Mouse (Mus musculus): ENCODE data around the gene Radil.

Radil gene

DNA sequence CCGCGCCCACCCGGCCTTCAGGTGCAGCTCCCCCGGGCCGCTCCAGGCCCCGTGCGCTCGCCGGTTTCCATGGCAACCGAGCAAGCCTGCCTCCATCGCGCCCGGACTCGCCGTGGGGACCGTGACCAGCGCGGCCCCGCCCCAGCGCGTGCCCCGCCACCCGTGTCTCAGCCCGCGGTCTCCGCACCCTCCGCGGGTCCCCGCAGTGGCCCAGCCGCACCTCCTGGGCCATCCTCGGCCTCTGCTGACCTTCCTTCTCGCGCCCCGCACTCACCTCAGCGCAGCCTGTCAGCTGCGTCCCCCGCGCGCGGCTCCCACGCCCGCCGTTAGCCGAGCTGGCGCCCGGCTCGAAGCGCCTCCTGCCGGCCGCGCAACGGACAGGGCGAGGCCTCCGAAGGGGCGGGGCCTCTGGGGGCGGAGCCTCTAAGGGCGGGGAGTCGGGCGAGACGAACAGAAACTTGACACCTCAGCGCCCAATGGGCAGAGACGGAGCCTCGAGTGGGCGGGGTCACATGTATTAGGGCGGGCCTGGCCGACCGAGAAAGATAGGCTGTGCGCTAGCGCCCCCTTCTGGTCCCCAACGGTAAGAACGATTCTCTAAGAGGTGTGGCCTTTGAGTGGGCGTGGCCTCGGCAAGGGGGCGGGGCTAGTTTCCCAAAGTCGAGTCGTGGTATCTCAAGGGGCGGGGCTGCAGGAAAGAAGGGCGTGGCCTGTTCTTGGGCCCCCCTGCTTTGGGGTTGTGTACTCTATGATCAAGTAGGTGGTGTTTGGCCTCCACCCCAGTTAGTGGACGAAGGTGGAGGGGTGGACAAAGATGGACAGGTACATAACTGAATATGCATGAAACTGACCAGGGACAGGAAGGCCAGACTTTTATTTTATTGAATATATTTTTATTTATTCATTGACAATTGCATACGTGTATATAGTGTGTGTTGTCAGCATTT lies at the start of gene Radil:
Gene Radil, minus strand, starts transcription at position 393 of the 947 bp plus-strand sequence.
- peak; percentile 90 for ATAC-seq (ENCODE audit: insufficient number of reproducible peaks, low FRiP score, low TSS enrichment)

DNA sequence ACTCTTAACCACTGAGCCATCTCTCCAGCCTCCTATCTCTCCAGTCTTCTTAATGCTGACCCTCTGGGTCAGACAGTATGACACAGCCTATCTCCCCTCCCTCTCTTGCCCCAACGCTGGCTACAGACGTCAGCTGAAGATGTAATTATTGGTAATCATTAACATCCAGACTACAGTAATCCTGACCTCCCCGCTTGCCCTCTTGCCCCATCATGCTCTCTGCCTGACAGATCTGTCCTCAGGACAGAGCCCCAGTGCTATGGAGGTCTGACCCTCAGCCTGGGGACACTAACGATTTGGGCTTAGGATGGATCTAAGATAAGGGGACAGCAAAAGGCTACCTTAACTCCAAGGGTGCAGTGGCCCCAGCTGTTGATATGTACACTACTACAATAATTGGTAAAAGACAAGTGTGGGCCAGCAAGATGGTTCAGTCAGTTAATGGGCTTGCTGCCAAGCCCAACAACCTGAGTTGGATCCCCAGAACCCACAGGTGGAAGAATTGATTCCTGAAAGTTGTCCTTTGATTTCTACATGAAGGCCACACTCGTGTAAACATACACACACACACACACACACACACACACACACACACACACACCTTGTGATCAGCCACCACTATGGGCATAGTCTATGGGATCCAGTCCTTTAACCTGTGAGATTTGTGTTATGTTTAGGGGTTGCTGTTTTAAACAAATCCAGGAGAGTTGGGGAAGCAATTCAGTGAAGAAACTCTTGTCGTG lies 46.9 kb upstream of the Radil start:
- no peak for ATAC-seq (ENCODE audit: insufficient number of reproducible peaks, low FRiP score, low TSS enrichment)

DNA sequence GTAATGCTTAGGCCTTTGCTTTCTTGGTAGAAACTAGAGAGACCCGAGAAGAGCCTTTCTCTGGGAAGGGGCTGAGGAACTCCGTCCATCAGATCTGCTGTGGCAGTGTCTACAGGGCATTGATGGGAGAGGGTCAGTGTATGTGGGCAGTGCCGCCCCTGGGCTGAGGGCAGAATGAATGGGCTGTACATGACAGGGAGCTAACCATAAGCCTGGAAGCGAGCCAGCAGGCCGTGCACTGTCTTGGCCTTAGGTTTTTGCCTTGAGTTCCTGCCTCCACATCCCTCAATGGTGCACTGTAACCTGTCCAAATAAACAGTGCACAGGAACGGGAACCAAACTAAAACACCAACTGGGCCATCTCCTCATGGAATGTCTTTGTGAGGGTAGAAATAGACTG lies 45.8 kb upstream of the Radil start:
- no peak for ATAC-seq (ENCODE audit: insufficient number of reproducible peaks, low FRiP score, low TSS enrichment)

DNA sequence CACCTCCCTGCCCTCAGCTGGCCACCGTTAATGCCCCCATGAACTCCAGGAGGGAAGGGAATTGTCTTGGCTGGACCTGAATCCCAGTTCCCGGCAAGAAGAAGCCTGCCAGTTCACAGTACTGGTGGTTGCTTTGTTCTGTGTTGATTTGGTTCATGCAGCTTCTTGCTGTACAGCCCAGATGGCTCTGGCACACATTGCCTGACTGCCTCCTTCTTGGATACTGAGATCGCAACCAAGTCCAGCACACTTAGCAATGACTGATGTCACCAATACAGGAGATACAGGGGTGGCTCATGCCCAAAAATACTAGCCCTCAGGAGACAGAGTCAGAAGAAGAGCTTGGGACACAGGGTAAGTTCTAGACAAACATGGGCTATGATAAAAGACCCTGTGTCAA lies 44.8 kb upstream of the Radil start:
- 0 out of 2 replicates have a peak, but pooled peaks have one; percentile 40 for ATAC-seq (ENCODE audit: insufficient number of reproducible peaks, low FRiP score, low TSS enrichment)

DNA sequence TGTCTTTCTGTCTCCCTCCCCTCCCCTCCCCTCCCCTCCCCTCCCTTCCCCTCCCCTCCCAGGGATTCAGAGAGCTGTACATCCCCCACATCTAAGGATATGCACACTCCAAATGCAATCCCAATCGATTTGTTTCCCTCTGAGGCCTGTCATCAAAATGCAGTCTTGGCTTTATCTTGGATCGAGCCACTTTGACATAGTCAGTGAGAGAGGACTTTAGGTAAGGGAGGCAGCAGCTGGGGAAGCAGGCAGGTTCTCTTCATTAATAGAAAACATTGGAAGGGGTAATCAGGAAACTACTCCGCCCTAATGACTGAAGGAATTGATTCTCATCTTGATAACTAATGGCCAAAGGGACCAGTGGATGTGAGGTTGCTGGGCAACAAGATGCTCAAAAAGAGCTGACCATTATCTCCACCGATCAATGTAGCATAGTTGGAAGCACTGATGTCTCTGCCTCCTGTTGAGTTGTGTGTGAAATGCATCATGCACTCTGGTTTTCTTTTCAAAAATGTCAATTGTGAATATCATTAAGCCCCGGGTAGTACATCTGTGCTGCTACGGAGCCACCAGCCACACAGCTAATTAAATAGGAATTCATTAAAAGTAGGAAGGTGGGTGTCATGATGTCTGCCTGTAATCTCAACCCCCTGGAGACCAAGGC lies 40.2 kb upstream of the Radil start:
- no peak for ATAC-seq (ENCODE audit: insufficient number of reproducible peaks, low FRiP score, low TSS enrichment)

DNA sequence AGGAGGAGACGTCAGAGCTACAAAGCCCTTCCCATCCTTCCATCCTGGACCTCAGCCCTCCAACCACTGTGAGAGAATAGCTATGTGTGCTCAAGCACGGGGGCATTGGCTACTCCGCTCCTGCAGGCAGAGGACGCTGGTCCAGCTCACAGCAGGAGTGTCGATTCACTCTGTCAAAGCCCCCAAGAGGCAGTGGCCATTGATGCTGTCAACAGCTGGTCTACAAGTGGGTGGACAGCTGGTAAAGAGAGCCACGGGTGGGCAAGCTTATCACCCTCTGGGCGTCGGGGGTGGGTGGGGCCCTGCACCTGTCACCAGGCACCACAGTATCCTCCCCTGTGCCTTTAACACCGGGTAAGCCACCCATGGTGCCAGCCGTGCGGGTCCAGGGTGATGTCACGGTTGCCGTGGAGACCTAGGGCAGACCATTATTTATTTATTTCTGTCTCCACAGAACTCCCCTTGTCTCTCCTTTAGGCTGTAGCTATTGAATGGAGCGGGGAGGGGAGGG lies 32.8 kb upstream of the Radil start:
- ATAC-seq (ENCODE audit: insufficient number of reproducible peaks, low FRiP score, low TSS enrichment) = no peak

DNA sequence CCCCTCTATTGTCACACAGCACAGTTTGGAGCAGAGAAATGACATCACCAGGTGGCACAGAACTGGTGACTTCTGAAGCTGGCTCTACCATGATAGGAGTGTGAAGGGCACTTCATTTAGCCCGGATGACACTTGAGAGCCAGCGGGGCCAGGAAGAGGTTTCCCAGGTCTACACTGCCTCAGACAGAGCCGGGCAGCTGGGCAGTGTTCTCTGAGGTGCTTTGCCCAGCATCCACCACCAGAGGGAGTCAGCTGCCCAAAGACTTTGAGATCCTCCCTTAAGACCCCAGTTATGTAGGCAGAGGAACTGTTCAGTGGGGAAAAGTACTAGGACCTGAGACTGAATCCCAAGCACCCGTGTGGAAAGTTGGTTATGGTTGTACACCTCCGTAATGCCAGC lies 30.6 kb upstream of the Radil start:
- ATAC-seq (ENCODE audit: insufficient number of reproducible peaks, low FRiP score, low TSS enrichment) = peak; percentile 31; the same call in 1 of the 2 replicates

DNA sequence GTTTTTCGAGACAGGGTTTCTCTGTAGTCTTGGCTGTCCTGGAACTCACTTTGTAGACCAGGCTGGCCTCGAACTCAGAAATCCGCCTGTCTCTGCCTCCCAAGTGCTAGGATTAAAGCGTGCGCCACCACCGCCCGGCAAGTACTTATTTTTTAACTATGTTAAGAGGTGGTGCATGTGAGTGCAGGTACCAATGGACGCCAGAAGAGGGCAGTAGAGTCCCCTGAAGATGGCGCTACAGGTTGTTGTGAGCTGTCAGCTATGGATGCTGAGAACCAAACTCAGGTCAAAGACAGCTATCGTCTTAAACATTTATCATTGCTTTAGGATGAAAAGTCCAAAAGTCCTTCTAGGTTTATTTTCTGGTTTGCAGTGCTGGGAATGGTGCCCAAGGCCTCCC lies 27.3 kb upstream of the Radil start:
- no peak for ATAC-seq (ENCODE audit: insufficient number of reproducible peaks, low FRiP score, low TSS enrichment)

DNA sequence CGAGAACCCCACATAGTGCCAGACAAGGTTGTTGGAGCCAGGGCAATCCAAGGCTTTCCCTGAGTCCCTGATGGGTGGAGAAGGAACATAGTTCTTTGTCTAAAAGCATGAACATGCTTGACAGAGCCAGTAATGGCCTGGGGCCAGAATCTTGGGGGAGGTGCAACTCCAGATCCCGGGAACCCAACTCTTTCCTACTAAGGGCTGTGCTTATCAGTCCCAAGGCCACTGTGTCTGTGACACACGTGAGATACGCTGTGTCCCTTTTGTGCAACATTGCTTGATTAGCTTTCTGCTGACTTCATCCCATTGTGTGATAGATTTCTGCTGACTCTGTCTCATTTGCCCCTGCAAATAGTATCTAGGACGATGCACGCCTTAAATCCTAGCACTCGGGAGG lies 25.9 kb upstream of the Radil start:
- no peak for ATAC-seq (ENCODE audit: insufficient number of reproducible peaks, low FRiP score, low TSS enrichment)

DNA sequence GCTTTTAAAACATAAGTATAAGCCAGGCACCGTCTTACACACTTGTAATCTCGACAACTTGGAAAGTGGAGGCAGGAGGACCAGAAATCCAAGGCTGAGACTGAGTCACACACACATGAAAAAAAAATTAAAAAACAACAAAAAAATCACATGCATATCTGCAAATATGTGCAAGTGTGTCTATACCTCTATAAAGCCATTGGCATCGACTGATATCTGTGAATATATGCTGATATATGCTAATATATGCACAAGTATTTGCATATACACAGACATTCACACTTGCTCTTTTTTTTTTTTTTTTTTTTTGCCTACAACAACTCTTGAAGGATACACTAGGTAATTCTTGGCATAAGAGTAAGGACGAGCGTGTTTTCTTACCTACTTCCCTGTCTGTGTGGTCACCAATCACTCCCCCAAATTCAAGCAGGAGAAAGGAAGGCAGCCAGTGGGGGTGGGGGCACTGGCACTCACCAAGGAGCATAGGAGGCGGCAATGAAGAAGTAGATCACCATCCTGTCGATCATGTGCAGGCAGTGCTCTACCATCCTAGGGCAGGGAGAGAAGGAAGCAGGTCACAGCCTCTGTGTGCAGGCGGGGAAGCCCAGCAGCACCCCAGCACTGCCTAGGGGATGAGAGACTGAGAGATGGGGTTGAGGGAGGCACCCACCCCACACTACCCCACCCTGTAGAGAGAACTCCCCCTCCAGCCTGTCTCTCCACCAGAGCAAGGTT lies 23.6 kb upstream of the Radil start:
- no peak for ATAC-seq (ENCODE audit: insufficient number of reproducible peaks, low FRiP score, low TSS enrichment)

DNA sequence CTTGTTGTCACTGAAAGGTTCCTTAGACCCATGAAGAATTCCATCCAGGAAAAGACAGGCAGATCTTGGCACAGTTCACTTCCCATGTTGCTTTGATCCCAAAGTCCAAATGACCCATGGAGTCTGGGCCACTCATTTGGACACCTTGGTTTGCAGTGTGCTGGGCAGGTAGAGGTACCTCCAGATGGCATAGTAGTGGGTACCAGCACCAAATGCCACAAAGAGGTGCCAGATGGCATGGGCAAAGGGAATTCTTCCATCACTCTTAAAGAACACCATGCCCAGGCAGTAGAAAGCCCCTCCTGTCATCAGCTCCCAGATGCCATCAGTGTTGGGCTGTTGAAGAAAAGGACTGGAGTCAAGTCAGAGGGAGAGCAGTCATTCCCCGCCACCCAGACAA lies 13.7 kb upstream of the Radil start:
- no peak for ATAC-seq (ENCODE audit: insufficient number of reproducible peaks, low FRiP score, low TSS enrichment)

DNA sequence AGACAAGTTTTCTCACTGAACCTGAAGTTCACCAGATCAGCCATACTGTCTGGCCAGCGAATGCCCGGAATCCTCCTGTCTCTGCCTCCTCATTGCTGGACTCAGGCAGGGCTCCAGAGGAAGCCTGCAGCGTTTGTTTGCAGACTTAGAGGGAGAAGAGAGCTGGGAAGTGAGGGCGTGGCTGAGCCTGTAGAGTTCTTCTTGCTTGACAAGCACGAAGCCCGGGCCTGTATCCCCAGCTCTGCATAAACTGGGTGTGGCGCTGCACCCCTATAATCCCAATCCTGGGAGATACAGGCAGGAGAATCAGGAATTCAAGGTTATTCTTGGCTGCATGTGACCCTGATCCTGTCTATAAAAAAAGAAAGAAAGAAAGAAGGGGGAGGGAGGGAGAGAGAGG lies 9.4 kb upstream of the Radil start:
- no peak for ATAC-seq (ENCODE audit: insufficient number of reproducible peaks, low FRiP score, low TSS enrichment)

DNA sequence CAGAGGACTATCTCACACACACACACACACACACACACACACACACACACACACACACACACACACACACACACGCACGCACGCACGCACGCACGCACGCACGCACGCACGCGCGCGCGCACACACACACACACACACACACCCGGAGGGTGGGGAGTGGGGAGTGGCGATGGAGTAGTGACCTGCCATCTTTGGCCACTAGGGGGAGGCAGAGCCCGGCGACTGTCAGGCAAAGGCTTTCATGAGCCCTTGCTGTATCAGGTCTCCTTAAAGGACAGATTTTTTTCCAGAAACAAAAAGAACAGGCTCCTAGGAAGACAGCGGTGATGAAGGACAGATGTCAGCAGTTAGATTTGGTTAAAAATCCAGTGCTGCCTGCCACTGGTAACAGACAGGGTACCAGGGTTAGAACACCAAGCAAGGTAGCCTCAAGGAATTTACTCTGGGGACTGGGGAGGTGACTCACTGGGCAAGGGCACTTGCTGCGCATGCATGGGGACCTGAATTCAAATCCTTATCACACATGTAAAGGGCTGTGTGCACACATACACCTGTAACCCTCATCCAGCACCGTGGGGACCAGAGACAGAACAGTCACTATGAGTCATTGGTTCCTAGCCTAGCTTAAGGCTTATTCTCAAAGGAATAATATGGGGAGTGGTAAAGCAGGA lies 6.6 kb upstream of the Radil start:
- peak; percentile 76 for ATAC-seq (ENCODE audit: insufficient number of reproducible peaks, low FRiP score, low TSS enrichment)

DNA sequence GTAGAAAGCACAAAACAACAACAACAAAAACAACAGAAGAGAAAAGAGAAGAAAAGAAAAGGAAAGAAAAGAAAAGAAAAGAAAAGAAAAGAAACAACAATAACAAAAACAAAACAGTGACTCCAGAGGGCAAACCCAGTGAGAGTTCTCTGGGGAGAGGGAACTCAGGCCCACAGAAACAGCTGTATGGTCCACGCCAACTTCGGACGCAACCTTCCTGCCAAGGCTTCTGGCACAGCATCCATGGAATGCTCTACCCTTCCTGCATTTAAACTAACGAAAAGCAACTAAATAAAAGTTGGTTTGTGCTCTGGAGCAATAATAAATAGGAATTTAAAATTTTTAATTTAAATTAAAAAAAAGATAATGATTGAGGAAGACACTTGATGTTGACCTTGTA lies 5.8 kb upstream of the Radil start:
- ATAC-seq (ENCODE audit: insufficient number of reproducible peaks, low FRiP score, low TSS enrichment) = no peak

DNA sequence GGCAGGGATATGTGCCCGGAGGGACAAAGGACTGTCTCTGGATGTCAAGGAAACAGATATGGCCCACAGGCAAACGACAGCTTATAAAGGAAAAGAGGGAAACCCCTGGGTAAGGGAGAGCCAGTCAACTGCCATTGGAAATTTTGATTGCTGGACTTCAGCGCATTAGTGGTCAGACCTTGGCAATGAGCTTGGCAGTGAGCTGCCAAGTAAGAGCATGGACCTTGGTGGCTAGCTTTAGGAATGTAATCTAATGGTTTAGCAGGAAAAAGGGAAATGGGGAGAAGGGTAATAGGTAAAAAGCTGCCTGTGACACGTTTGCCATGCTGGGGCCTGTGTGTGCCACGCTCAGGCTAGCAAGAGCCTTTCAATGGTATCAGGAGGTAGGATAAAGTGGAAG lies 5.0 kb upstream of the Radil start:
- no peak for ATAC-seq (ENCODE audit: insufficient number of reproducible peaks, low FRiP score, low TSS enrichment)

DNA sequence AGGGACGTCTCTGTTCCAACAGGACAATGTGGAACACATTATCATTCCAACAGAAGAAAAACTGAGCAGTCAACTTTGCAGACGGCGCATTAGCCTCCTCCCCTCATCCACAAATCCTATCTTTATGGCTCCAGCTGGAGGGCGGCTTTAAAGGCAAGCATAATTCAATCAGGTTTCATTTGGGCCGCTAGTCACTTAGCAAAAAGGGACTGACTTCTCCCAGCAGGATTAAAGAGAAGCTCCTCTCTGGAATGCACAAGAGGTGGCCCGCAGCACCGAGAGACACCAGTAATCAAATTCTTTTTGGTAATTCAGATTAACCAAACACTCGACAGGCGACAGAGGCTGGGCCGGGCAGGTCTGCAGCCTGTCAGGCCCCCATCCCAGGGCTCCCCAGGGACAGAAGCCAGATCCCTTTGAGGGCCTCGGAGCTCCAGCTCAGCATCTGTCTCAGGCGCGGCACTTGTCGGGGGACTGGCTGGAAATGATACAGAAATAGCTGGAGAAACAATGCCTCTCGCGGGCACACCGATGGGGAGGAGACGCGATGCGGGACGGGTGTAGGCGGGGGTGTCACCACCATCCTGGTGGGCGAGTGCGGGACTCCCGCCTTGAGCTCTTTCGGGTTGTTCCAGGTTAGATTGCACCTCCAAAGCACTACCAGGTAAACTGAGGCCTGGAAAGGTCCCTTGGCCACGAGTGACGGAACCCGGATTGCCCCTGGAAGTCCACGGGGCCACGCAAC lies 765 bp downstream of the Radil start:
- ATAC-seq (ENCODE audit: insufficient number of reproducible peaks, low FRiP score, low TSS enrichment) = peak; percentile 8; the same call in 1 of the 2 replicates

DNA sequence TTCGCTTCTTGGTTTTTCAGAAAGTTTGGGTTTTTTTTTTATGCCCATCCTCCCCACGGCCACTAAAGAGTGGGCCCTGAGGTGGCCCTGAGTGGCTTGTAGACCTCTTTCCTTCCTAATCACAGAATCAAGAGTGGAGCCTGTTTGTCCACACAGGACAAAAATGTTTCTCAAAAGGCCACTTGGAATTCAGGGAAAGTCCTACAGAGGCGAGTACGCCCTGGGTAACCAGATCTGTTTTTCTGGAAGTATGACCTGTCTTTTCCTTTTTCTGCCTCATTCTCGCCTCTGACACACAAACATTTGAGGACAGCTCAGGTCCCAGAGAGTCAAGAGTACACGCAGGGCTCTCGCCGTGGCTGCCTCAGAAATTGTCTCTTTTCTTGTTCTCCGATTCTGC lies 1.5 kb downstream of the Radil start:
- ATAC-seq (ENCODE audit: insufficient number of reproducible peaks, low FRiP score, low TSS enrichment) = no peak

DNA sequence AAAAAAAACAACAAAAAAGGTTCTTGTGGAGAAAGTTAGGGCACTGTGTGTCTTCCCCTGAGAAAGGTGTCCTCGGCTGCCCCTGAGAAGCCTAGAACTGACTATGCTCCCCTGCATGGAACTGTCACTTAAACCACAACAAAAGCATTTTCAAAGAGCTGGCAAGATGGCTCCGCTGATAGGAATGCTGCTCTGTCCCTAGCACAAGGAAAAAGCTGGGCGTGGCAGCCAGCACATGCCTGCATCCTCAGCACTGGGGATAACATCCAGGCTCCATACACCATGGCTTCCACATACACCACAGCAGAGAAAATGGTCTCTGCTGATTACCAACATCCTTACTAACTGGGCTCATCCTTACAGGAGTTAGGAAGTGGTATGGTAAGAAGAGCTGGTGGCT lies 3.8 kb downstream of the Radil start:
- no peak for ATAC-seq (ENCODE audit: insufficient number of reproducible peaks, low FRiP score, low TSS enrichment)

DNA sequence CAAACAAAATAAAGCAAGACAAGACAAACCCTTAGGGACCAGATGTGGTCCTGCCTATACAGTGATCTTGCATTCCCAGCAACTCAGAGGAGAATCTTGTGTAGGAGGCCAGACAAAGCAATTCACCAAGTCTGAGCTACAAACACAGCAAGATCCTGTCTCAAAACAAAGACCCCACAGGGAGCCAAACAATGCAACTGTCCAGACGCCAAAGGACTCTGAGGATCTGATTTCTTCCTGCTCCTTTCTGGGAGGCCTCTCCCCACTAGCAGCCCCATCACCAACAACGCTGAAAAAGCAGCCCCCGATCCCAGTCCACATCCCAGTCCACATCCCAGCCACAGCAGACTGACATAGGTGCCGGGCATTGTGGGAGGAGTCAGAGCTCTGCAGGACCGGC lies 4.6 kb downstream of the Radil start:
- no peak for ATAC-seq (ENCODE audit: insufficient number of reproducible peaks, low FRiP score, low TSS enrichment)

All from cerebellum, adult (tissue).